Mouse (Mus musculus): ENCODE measurements at regions not wholly inside any gene's neighbourhood (a gene's known extent, or its start where the extent isn't known, plus 50 kb on each side); places are given as distances from the start of the nearest gene placed in this dataset.
"Not testable (repeated sequence)": the region's sequence is repeated elsewhere in the genome, so short reads cannot be mapped to it uniquely, and the experiment has no call there.

GRCm38 (mm10) chr3:49641411-49641810 lies 115.7 kb downstream of the Pcdh18 start:
- in situ Hi-C loops (cut with MboI; ENCODE audit: low pct_unique_long_range_greater_than_20kb): no loop called here
- DNase-seq (ENCODE audit: low read depth, low spot score) (no peak), ATAC-seq (no peak)
- POLR2A ChIA-PET: interaction anchor here (0.5 kb wide), 1 partner anchor 407 kb away, joined by 3 read pairs; no protein-coding TSS in a partner anchor
- no peaks in the 10 kb centered on the region for H3K27me3 ChIP-seq
- CTCF ChIA-PET: no interaction called here
- TF ChIP-seq CTCF (IDR thresholded peaks at IDR 0.05): no peak

DNA sequence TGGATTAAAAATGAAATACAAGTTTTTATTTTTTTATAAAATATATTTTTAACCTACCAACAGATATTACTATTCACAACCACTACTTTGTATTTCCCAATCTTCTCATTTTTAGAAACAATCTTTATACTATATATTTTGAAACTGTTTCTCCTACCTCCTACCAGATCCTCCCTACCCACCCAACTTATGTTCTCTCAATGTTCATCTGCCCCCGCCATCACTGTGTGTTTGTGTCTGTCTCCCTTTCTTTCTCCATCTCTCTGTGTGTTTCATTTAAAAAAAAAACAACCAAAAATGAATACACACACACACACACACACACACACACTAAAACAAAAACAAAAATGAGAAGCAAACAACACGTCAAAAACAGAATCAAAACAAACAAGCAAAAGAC lies 118.5 kb downstream of the Pcdh18 start:
- in situ Hi-C loops (cut with MboI; ENCODE audit: low pct_unique_long_range_greater_than_20kb): no loop called here
- no peak for DNase-seq (ENCODE audit: low read depth, low spot score)
- no peak for ATAC-seq
- TF ChIP-seq CTCF (IDR thresholded peaks at IDR 0.05): no peak
- no peaks in the 10 kb centered on the region for H3K27me3 ChIP-seq
- ChIA-PET CTCF (no interaction called here), POLR2A (no interaction called here)

DNA sequence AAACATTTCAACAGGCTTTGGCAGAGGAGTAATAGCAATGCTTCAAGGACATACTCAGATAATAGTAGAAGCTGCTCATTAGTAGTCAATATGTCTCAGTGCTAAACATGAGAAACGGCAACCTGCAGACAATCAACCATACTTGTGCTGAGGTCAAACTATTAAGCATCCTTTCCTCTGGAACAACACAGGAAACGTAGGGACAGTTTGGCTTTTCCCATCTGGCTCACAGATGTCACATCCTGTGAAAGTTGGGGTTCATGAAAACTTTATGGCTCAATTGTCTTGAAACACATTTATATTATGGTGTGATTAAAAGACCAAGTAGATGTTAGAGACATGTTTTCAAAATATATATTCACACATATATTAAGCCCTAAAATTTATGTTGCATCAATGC lies 120.4 kb downstream of the Pcdh18 start:
- TF ChIP-seq CTCF (IDR thresholded peaks at IDR 0.05): no peak
- DNase-seq (ENCODE audit: low read depth, low spot score) (no peak), ATAC-seq (no peak)
- H3K27me3 ChIP-seq: no peaks in the 10 kb centered on the region
- ChIA-PET CTCF (no interaction called here), POLR2A (no interaction called here)
- in situ Hi-C loops (cut with MboI; ENCODE audit: low pct_unique_long_range_greater_than_20kb): no loop called here

DNA sequence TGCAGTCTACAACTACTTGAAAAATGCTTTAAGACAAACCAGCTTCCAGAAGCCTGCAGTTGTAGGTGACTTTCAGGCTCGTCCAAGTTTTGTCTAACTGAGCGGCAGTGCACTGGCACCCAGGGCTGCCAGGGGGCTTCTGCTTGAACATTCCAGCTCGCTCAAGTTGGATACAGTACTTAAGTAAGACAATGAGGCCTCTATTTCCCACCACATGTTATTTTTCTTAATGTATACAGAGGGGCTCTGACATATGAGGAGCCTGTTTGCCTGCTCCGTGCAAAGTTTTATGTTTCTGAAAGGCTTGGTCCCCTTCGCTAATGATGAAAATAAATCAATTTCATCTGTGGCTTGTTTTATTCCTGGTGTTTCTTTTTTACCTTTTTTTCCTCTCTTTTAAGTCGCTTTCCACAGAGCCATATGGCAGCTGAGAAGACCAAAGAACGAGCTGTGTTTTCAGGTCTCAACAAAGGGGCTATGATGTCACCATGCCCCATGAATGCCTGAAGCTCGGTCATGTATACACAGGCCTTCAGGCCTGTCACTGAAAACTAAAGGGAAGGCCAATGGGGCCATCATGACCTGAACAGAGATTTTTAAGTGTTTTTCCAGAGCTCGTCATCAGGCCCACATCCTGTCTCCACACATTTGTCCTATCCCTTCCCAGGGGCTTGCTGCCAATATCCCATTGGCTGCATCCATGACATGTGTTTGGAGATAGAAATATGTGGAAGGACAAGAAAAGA lies 164.2 kb downstream of the Pcdh18 start:
- CTCF ChIA-PET: interaction anchor here (1.2 kb wide), 1 partner anchor 13 kb away, joined by 4 read pairs; no protein-coding TSS in a partner anchor
- ATAC-seq: peak; percentile 39
- no peak for TF ChIP-seq CTCF (IDR thresholded peaks at IDR 0.05)
- no peak for DNase-seq (ENCODE audit: low read depth, low spot score)
- in situ Hi-C loops (cut with MboI; ENCODE audit: low pct_unique_long_range_greater_than_20kb): no loop called here
- H3K27me3 ChIP-seq: no peaks in the 10 kb centered on the region
- POLR2A ChIA-PET: no interaction called here

DNA sequence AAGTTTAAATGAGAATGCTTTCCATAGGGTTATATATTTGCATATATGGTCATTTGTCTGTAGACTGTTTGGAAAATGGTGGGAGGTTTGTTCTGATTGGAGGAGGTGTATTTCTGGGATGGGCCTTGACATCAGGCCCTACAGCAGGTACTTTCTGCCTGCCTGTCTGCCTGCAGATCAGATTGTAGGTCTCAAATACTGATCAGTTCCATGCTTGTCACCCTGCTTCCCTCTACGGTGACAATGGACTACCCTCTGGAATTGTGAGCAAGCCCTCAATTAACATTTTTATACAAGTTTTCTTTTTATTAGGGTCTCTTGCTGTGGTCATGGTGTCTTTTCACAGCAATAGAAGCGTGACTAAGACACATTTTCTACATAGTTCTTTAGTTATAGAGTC lies 166.9 kb downstream of the Pcdh18 start:
- no peak for TF ChIP-seq CTCF (IDR thresholded peaks at IDR 0.05)
- ATAC-seq (no peak), DNase-seq (ENCODE audit: low read depth, low spot score) (no peak)
- no peaks in the 10 kb centered on the region for H3K27me3 ChIP-seq
- in situ Hi-C loops (cut with MboI; ENCODE audit: low pct_unique_long_range_greater_than_20kb): no loop called here
- ChIA-PET POLR2A (no interaction called here), CTCF (no interaction called here)

- POLR2A ChIA-PET: no interaction called here
- CTCF ChIA-PET: no interaction called here
- in situ Hi-C loops (cut with MboI; ENCODE audit: low pct_unique_long_range_greater_than_20kb): no loop called here
- no peaks in the 10 kb centered on the region for H3K27me3 ChIP-seq
- no peak for ATAC-seq
- DNase-seq (ENCODE audit: low read depth, low spot score): no peak
- TF ChIP-seq CTCF (IDR thresholded peaks at IDR 0.05): no peak
Observed at GRCm38 (mm10) chr3:49586531-49587168, 170.5 kb downstream of the Pcdh18 start.

- ATAC-seq; CTCF ChIA-PET; POLR2A ChIA-PET; in situ Hi-C loops (cut with MboI; ENCODE audit: low pct_unique_long_range_greater_than_20kb); H3K27me3 ChIP-seq; DNase-seq (ENCODE audit: low read depth, low spot score): not testable (repeated sequence)
Observed at GRCm38 (mm10) chr3:49585962-49586361, 171.2 kb downstream of the Pcdh18 start.

GRCm38 (mm10) chr3:49566769-49567729 lies 190.1 kb downstream of the Pcdh18 start:
- ATAC-seq: no peak
- DNase-seq (ENCODE audit: low read depth, low spot score): no peak
- POLR2A ChIA-PET: no interaction called here

GRCm38 (mm10) chr3:49527642-49528041 lies 229.5 kb downstream of the Pcdh18 start:
- no peak for TF ChIP-seq CTCF (IDR thresholded peaks at IDR 0.05)
- peaks cover 1% of the 10 kb centered on the region for H3K27me3 ChIP-seq
- in situ Hi-C loops (cut with MboI; ENCODE audit: low pct_unique_long_range_greater_than_20kb): no loop called here

More at GRCm38 (mm10) chr3:49566769-49567729, 190.1 kb downstream of the Pcdh18 start:
- TF ChIP-seq CTCF (IDR thresholded peaks at IDR 0.05): no peak
- no peaks in the 10 kb centered on the region for H3K27me3 ChIP-seq
- in situ Hi-C loops (cut with MboI; ENCODE audit: low pct_unique_long_range_greater_than_20kb): no loop called here
- CTCF ChIA-PET: no interaction called here

DNA sequence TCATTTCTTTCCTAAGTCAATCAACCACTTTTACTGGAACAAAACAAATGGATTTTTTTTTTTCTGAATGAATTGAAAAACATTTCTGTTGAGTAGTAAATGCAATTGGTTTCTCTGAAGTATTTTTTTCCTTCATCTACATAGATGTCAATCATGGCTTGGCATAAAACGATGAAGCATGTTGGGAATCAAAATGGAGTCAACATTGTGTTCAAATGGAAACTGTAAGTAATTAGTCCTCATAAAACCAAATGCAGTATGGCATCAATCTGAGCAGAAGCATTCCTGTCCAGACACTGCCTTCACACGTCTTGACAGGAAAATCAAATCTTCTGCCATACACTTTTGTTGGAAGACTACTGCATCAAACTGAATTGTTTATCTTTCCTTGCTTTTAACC lies 237.0 kb downstream of the Pcdh18 start:
- in situ Hi-C loops (cut with MboI; ENCODE audit: low pct_unique_long_range_greater_than_20kb): no loop called here
- POLR2A ChIA-PET: no interaction called here
- DNase-seq (ENCODE audit: low read depth, low spot score) (no peak), ATAC-seq (no peak)
- no peaks in the 10 kb centered on the region for H3K27me3 ChIP-seq
- CTCF ChIA-PET: interaction anchor here (1.5 kb wide), 1 partner anchor 19 kb away, joined by 4 read pairs; no protein-coding TSS in a partner anchor
- TF ChIP-seq CTCF (IDR thresholded peaks at IDR 0.05): no peak

More at GRCm38 (mm10) chr3:49527642-49528041, 229.5 kb downstream of the Pcdh18 start:
- ChIA-PET POLR2A (interaction anchor here (0.7 kb wide), 1 partner anchor 511 kb away, joined by 3 read pairs; no protein-coding TSS in a partner anchor), CTCF (interaction anchor here (1.5 kb wide), 1 partner anchor 10 kb away, joined by 3 read pairs; no protein-coding TSS in a partner anchor)
- DNase-seq (ENCODE audit: low read depth, low spot score) (no peak), ATAC-seq (no peak)
